ENCODE assay signal across 8 mouse cellular contexts in genomic region chr11:61529268-61529713, GRCm38 (mm10). TPM values are rescaled to one million over a fixed set of nuclear protein-coding genes. Genes with fewer than 3 reads are reported as not detected.
DNase-seq lines count a peak whose midpoint lies in the region; ATAC-seq and TF ChIP-seq lines count a peak whose summit lies in the region.

No protein-coding gene starts in this region.

- H3K9me3 ChIP-seq in hindbrain, embryonic 10.5 days, result no peaks in the 10 kb centered on the region
- H3K9me3 ChIP-seq in hindbrain, embryonic 12.5 days (replicated peaks), result no peaks in the 10 kb centered on the region
- H3K9me3 ChIP-seq in kidney, postnatal 0 days (replicated peaks; ENCODE audit: low read length), result no peaks in the 10 kb centered on the region
- H3K9me3 ChIP-seq in neural tube, embryonic 14.5 days (ENCODE audit: control insufficient read depth, low read length), result no peaks in the 10 kb centered on the region

- no peak overlapping the region for H3K9ac ChIP-seq in hindbrain, embryonic 12.5 days
- peak overlapping the region; percentile 32; the same call in 1 of the 2 replicates for H3K9ac ChIP-seq in kidney, postnatal 0 days (ENCODE audit: low read depth, low read length)
- H3K9ac ChIP-seq in neural tube, embryonic 14.5 days (replicated peaks; ENCODE audit: low read depth, low read length), result no peak overlapping the region

- H3K27ac ChIP-seq in hindbrain, embryonic 10.5 days, result 0 out of 2 replicates have a peak overlapping the region, but pooled peaks have one; percentile 23
- no peak overlapping the region for H3K27ac ChIP-seq in hindbrain, embryonic 12.5 days
- peak overlapping the region; percentile 51 for H3K27ac ChIP-seq in cortical plate, adult 2 months (ENCODE audit: insufficient read depth, low read length)
- H3K27ac ChIP-seq in kidney, postnatal 0 days, result peak overlapping the region; percentile 64
- peak overlapping the region; percentile 16; the same call in 1 of the 2 replicates for H3K27ac ChIP-seq in neural tube, embryonic 14.5 days (ENCODE audit: low read depth, low read length)

- H3K4me3 ChIP-seq in hindbrain, embryonic 10.5 days, result no peak overlapping the region; the same call in 1 of the 2 replicates
- H3K4me3 ChIP-seq in hindbrain, embryonic 12.5 days, result no peak overlapping the region
- no peak overlapping the region for H3K4me3 ChIP-seq in cortical plate, adult 2 months (ENCODE audit: insufficient read depth, low read length)
- H3K4me3 ChIP-seq in kidney, postnatal 0 days (replicated peaks; ENCODE audit: low read depth, low read length), result no peak overlapping the region
- H3K4me3 ChIP-seq in neural tube, embryonic 14.5 days (ENCODE audit: low read depth, low read length), result no peak overlapping the region

- WGBS in hindbrain, embryonic 10.5 days, result 51% methylated on average over 4 of the region's 4 CpGs
- 29% methylated on average over 4 of the region's 4 CpGs for WGBS in hindbrain, embryonic 12.5 days
- 38% methylated on average over 4 of the region's 4 CpGs for WGBS in kidney, postnatal 0 days
- whole genome bisulfite sequencing in neural tube, embryonic 14.5 days, result 14% methylated on average over 4 of the region's 4 CpGs

- no peak for ATAC-seq in hindbrain, embryonic 12.5 days (ENCODE audit: low FRiP score)
- no peak; the same call in 1 of the 2 replicates for ATAC-seq in kidney, postnatal 0 days (replicated peaks; ENCODE audit: low FRiP score, low read depth)
- ATAC-seq in neural tube, embryonic 14.5 days (ENCODE audit: low read depth), result peak; percentile 24; the same call in 1 of the 2 replicates
- no peak for ATAC-seq in inflammation-experienced regulatory T-cells, adult 6 months

- H3K36me3 ChIP-seq in hindbrain, embryonic 10.5 days, result peaks cover 61% of the 10 kb centered on the region
- H3K36me3 ChIP-seq in hindbrain, embryonic 12.5 days, result 0 out of 2 replicates have a peak, but pooled peaks cover 15% of the 10 kb centered on the region
- H3K36me3 ChIP-seq in kidney, postnatal 0 days (ENCODE audit: insufficient read depth, low read length), result peaks cover 13% of the 10 kb centered on the region; the same call in 1 of the 2 replicates
- H3K36me3 ChIP-seq in neural tube, embryonic 14.5 days (ENCODE audit: control insufficient read depth, insufficient read depth, low read length), result peaks cover under 1% of the 10 kb centered on the region; the same call in 1 of the 2 replicates

- no peak for DNase-seq in hindbrain, embryonic 10.5 days (ENCODE audit: low spot score)
- DNase-seq in ZHBTc4 (ENCODE audit: low read depth, low spot score), result peak; percentile 94
- DNase-seq in kidney, postnatal 0 days (ENCODE audit: low spot score), result peak; percentile 36
- DNase-seq in thymus, postnatal 10 days (ENCODE audit: low spot score in 2 of 2), result no peak

- H3K4me1 ChIP-seq in hindbrain, embryonic 10.5 days (replicated peaks), result peaks cover 23% of the 10 kb centered on the region
- peaks cover 11% of the 10 kb centered on the region for H3K4me1 ChIP-seq in hindbrain, embryonic 12.5 days
- peaks cover 13% of the 10 kb centered on the region for H3K4me1 ChIP-seq in cortical plate, adult 2 months (ENCODE audit: control insufficient read depth, insufficient read depth, low read length)
- H3K4me1 ChIP-seq in kidney, postnatal 0 days (replicated peaks; ENCODE audit: insufficient read depth, low read length), result peaks cover 8% of the 10 kb centered on the region; the same call in 1 of the 2 replicates
- peaks cover 8% of the 10 kb centered on the region; the same call in 1 of the 2 replicates for H3K4me1 ChIP-seq in neural tube, embryonic 14.5 days (ENCODE audit: control insufficient read depth, insufficient read depth, low read length)

- TF ChIP-seq POLR2A in cortical plate, adult 2 months (IDR thresholded peaks at IDR 0.05; ENCODE audit: extremely low read depth, insufficient read depth, low read length), result no peak

- H3K4me2 ChIP-seq in hindbrain, embryonic 12.5 days (replicated peaks), result no peak overlapping the region
- H3K4me2 ChIP-seq in kidney, postnatal 0 days (ENCODE audit: low read length), result no peak overlapping the region
- no peak overlapping the region for H3K4me2 ChIP-seq in neural tube, embryonic 14.5 days (ENCODE audit: low read depth, low read length)

- no peak for TF ChIP-seq CTCF in cortical plate, adult 2 months (IDR thresholded peaks at IDR 0.05; ENCODE audit: extremely low read depth, insufficient read depth, low read length)
- no peak for TF ChIP-seq CTCF in kidney, postnatal 0 days (IDR thresholded peaks at IDR 0.05; ENCODE audit: low read depth)

- H3K27me3 ChIP-seq in hindbrain, embryonic 10.5 days (ENCODE audit: insufficient read depth, poor library complexity, severe bottlenecking), result no peaks in the 10 kb centered on the region
- no peaks in the 10 kb centered on the region for H3K27me3 ChIP-seq in hindbrain, embryonic 12.5 days
- no peaks in the 10 kb centered on the region for H3K27me3 ChIP-seq in kidney, postnatal 0 days (ENCODE audit: insufficient read depth, low read length)
- H3K27me3 ChIP-seq in neural tube, embryonic 14.5 days (ENCODE audit: control insufficient read depth, insufficient read depth, low read length), result no peaks in the 10 kb centered on the region

RNA-seq across cellular contexts. Expression of gene B9d1, which starts 24.3 kb away (rescaled TPM):
- 51.9 and 54.7 TPM in 2 replicates for polyA plus RNA-seq in hindbrain, embryonic 10.5 days (2016; fragmentation: Nextera tagmentation; extraction: Ambion mirVana)
- polyA plus RNA-seq in hindbrain, embryonic 12.5 days (2016; fragmentation: Nextera tagmentation; extraction: Ambion mirVana), result 32.0 and 33.8 TPM in 2 replicates
- 50.0 and 50.2 TPM in 2 replicates for polyA plus RNA-seq in cortical plate, adult 2 months (2012; rRNA removed)
- polyA plus RNA-seq in kidney, postnatal 0 days (2015; fragmentation: Nextera tagmentation; extraction: Ambion mirVana), result 32.9 and 33.8 TPM in 2 replicates
- 35.6 and 36.9 TPM in 2 replicates for polyA plus RNA-seq in neural tube, embryonic 14.5 days (2014; fragmentation: Nextera tagmentation; extraction: Ambion mirVana)
- polyA plus RNA-seq in inflammation-experienced regulatory T-cells, adult 6 months (2017; shearing (Covaris generic)), result 1 to 10 TPM; 2.2 to 4.4 (median 2.4) TPM

RNA-seq across cellular contexts. Expression of gene Mapk7, which starts 35.1 kb away (rescaled TPM):
- 99.5 and 107 TPM in 2 replicates for polyA plus RNA-seq in hindbrain, embryonic 10.5 days (2016; fragmentation: Nextera tagmentation; extraction: Ambion mirVana)
- polyA plus RNA-seq in hindbrain, embryonic 12.5 days (2016; fragmentation: Nextera tagmentation; extraction: Ambion mirVana), result 89.0 and 94.9 TPM in 2 replicates
- 32.2 and 36.7 TPM in 2 replicates for polyA plus RNA-seq in cortical plate, adult 2 months (2012; rRNA removed)
- 30.9 and 36.3 TPM in 2 replicates for polyA plus RNA-seq in kidney, postnatal 0 days (2015; fragmentation: Nextera tagmentation; extraction: Ambion mirVana)
- polyA plus RNA-seq in neural tube, embryonic 14.5 days (2014; fragmentation: Nextera tagmentation; extraction: Ambion mirVana), result 52.8 and 65.7 TPM in 2 replicates
- 1 to 10 TPM; 5.6 to 8.9 (median 8.1) TPM for polyA plus RNA-seq in inflammation-experienced regulatory T-cells, adult 6 months (2017; shearing (Covaris generic))

RNA-seq across cellular contexts. Expression of gene Mfap4, which starts 44.1 kb away (rescaled TPM):
- 78.2 and 88.3 TPM in 2 replicates for polyA plus RNA-seq in hindbrain, embryonic 10.5 days (2016; fragmentation: Nextera tagmentation; extraction: Ambion mirVana)
- 131 and 160 TPM in 2 replicates for polyA plus RNA-seq in hindbrain, embryonic 12.5 days (2016; fragmentation: Nextera tagmentation; extraction: Ambion mirVana)
- 3.2 and 4.6 TPM in 2 replicates for polyA plus RNA-seq in cortical plate, adult 2 months (2012; rRNA removed)
- polyA plus RNA-seq in kidney, postnatal 0 days (2015; fragmentation: Nextera tagmentation; extraction: Ambion mirVana), result 100 and 114 TPM in 2 replicates
- polyA plus RNA-seq in neural tube, embryonic 14.5 days (2014; fragmentation: Nextera tagmentation; extraction: Ambion mirVana), result 6.1 and 52.7 TPM in 2 replicates
- not detected for polyA plus RNA-seq in inflammation-experienced regulatory T-cells, adult 6 months (2017; shearing (Covaris generic))

RNA-seq across cellular contexts. Expression of gene Epn2, which starts 50.2 kb away (rescaled TPM):
- 23.3 and 25.7 TPM in 2 replicates for polyA plus RNA-seq in hindbrain, embryonic 10.5 days (2016; fragmentation: Nextera tagmentation; extraction: Ambion mirVana)
- 42.4 and 44.3 TPM in 2 replicates for polyA plus RNA-seq in hindbrain, embryonic 12.5 days (2016; fragmentation: Nextera tagmentation; extraction: Ambion mirVana)
- polyA plus RNA-seq in cortical plate, adult 2 months (2012; rRNA removed), result 107 and 108 TPM in 2 replicates
- 22.1 and 22.4 TPM in 2 replicates for polyA plus RNA-seq in kidney, postnatal 0 days (2015; fragmentation: Nextera tagmentation; extraction: Ambion mirVana)
- polyA plus RNA-seq in neural tube, embryonic 14.5 days (2014; fragmentation: Nextera tagmentation; extraction: Ambion mirVana), result 69.7 and 74.8 TPM in 2 replicates
- under 1 TPM; 0.19 to 0.77 (median 0.30) TPM for polyA plus RNA-seq in inflammation-experienced regulatory T-cells, adult 6 months (2017; shearing (Covaris generic))

Comparison
In these comparisons a context has a peak if more than half of its experiments do, and no peak if none do; other contexts are left out.
1. DNase-seq: peak in ZHBTc4 (single experiment) and kidney, postnatal 0 days (single experiment); none in hindbrain, embryonic 10.5 days (single experiment) and thymus, postnatal 10 days (0 of 2).